Mouse (Mus musculus) liver, embryonic 11.5 days (tissue): ENCODE data around the gene Ppp4c. TPM values are rescaled to one million over a fixed set of nuclear protein-coding genes. Genes with fewer than 3 reads are reported as not detected.
A peak's percentile ranks its signal among the peaks of the same experiment; 100 is the strongest.

Source experiments
- ATAC-seq: fragments of 200-750 bp; cut with Nextera tagmentation; replicated peaks from 2 replicates; pipeline ENCODE4 v1.8.0; 2017; ENCODE audit warnings: moderate number of reproducible peaks, mild to moderate bottlenecking, moderate TSS enrichment, moderate library complexity; ENCODE audit not compliant: low FRiP score
- DNase-seq: peaks from one replicate; pipeline ENCODE4 v3.0.0-alpha.2; 2017; ENCODE audit warnings: low spot score
- H3K27ac ChIP-seq: fragments of 300-500 bp; sonication (generic); 2 replicates; pipeline ENCODE4 v1.5.1; 2014; ENCODE audit warnings: mild to moderate bottlenecking, low read depth, low read length, control low read depth
- H3K27me3 ChIP-seq: fragments of 300-500 bp; sonication (generic); replicated peaks from 2 replicates; pipeline ENCODE4 v1.6.1; 2014; ENCODE audit warnings: low read length, mixed read lengths; ENCODE audit not compliant: control insufficient read depth, insufficient read depth
- H3K36me3 ChIP-seq: fragments of 300-500 bp; sonication (generic); 2 replicates; pipeline ENCODE4 v1.6.1; 2014; ENCODE audit warnings: mild to moderate bottlenecking, low read length, moderate library complexity, mixed read lengths; ENCODE audit not compliant: control insufficient read depth, insufficient read depth
- H3K4me1 ChIP-seq: fragments of 300-500 bp; sonication (generic); replicated peaks from 2 replicates; pipeline ENCODE4 v1.6.1; 2014; ENCODE audit warnings: low read length, mixed read lengths; ENCODE audit not compliant: control insufficient read depth, insufficient read depth
- H3K4me2 ChIP-seq: fragments of 300-500 bp; sonication (generic); 2 replicates; pipeline ENCODE4 v1.6.1; 2014; ENCODE audit warnings: mild to moderate bottlenecking, control low read depth, moderate library complexity
- H3K4me3 ChIP-seq: fragments of 300-500 bp; sonication (generic); 2 replicates; pipeline ENCODE4 v1.5.1; 2014; ENCODE audit warnings: low read depth, low read length, control low read depth
- H3K9ac ChIP-seq: fragments of 300-500 bp; sonication (generic); 2 replicates; pipeline ENCODE4 v1.6.1; 2014; ENCODE audit warnings: low read depth, low read length, control low read depth
- H3K9me3 ChIP-seq: fragments of 300-500 bp; sonication (generic); 2 replicates; pipeline ENCODE4 v1.6.1; 2016; ENCODE audit warnings: low read length, inconsistent platforms, mixed read lengths; ENCODE audit not compliant: control insufficient read depth
- WGBS: fragments of 180-500 bp; shearing (Covaris S2); extraction: QIAGEN DNeasy Blood & Tissue Kit; methylation state at CpG from one replicate; pipeline ENCODE4 v1.1.7; 2014; 5-methylcytosine and 5-hydroxymethylcytosine counted together
- polyA plus RNA-seq: library from polyadenylated mRNA; unstranded; fragments of >200 nt; fragmentation: Nextera tagmentation; extraction: Ambion mirVana; gene quantifications from 2 replicates; pipeline ENCODE4 v1.2.1, GENCODE M21; 2014

Ppp4c gene
- polyA plus RNA-seq, 1 experiment from 2014 or later = 266 TPM

- H3K4me1 ChIP-seq = peaks cover 49% of the 10 kb centered on the region
- DNase-seq = peak; percentile 93
- H3K9me3 ChIP-seq = no peaks in the 10 kb centered on the region
- H3K27me3 ChIP-seq = no peaks in the 10 kb centered on the region
- under 1% methylated on average over 36 of the region's 36 CpGs for WGBS
- peak overlapping the region; percentile 97 for H3K4me3 ChIP-seq
- ATAC-seq = peak; percentile 93
- H3K4me2 ChIP-seq = peak overlapping the region; percentile 82
- H3K36me3 ChIP-seq = peaks cover 30% of the 10 kb centered on the region
- peak overlapping the region; percentile 97 for H3K9ac ChIP-seq
- H3K27ac ChIP-seq = peak overlapping the region; percentile 98
Measured at GRCm38 (mm10) chr7:126799050-126799467, 6.8 kb upstream of the Ppp4c start.

DNA sequence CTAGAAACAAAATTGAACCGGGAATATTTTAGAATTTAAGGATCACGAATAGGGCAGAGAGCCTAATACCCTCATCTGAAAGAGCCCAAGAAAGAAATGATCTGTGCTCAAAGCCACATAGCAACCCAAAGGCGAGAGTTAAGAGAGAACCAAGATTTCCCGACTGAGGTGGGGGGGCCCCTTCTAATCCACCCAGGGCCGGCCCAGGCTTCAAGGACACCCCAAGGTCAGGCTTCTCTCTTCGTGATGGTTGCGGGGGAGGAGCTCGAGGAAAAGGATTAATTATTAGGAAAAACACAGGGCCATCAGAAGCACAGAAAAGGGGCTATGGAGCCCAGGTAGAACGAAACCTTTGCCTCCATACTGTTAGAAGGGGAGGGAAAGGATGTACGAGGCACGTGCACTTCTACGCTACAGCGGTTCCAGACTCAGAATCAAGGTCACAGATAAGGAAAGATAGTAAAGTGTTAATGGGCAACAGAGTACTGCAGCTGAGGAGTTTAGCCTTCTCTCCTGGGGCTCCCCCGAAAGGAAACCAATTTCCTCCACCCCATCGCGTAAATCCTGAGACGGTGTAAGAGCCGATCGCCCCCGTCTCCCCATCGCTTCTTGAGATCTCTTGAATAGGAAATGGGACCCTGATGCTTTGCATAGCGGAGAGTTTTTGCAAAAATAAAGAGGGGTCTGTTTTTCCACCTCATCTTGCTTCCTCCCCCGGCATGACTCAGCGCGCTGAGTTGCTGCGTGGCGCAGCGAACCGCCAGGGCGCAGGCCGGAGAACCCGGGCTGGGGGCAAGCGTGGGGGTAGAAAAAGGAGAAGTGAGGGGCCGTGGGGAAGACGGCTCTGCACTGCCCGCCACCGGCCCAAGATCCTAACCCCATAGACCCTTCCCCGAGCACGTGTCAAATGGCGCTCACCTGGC is 6.1 kb upstream of the Ppp4c start:
- ATAC-seq = no peak
- Histone ChIP-seq H3K9me3 (no peaks in the 10 kb centered on the region), H3K27me3 (no peaks in the 10 kb centered on the region), H3K27ac (peak overlapping the region; percentile 98), H3K4me3 (peak overlapping the region; percentile 97), H3K4me1 (peaks cover 50% of the 10 kb centered on the region), H3K9ac (peak overlapping the region; percentile 97), H3K36me3 (peaks cover 30% of the 10 kb centered on the region), H3K4me2 (peak overlapping the region; percentile 82)
- no peak for DNase-seq
- 0% methylated on average over 40 of the region's 40 CpGs for WGBS

DNA sequence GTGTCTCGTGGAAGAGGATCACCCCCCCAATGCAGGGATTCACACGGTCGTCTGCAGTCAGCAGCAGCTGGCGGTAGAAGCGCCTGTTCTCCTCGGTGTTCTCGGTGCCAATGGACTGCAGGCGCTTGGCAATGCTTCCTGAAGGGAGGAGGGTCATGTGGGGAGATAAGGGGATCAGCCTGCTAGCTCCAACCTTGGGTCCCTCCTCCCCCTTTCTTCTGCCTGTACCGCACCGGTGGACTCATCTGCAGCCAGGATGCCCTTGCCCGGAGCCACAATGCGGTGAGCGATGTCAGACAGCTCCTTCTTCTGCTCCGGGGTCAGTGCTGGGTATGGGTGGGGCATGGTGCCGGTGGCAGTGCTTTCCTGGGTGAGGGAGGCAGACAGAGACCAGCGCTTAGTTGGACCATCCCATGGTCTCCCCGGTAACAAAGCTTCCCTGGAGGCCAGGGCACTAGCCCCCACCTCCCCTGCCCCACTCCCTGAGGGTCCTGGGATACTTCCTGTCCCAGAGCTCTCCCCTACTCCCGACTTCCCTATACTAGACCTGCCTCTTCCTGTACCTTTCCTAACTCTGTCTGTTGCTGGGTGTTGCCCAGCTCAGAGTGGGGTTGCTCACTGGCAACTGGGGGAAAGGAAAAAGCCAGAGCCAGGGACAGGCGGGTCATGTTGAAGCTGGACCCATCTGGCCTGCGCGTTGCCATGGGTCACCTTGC is 5.3 kb upstream of the Ppp4c start, which contains the start of gene Fam57b:
Fam57b (plus strand) TSS at position 258 of the 716 bp plus-strand sequence.
- Histone ChIP-seq H3K36me3 (peaks cover 30% of the 10 kb centered on the region), H3K4me1 (peaks cover 50% of the 10 kb centered on the region), H3K4me3 (peak within 1 kb of the TSS; percentile 97), H3K4me2 (peak within 1 kb of the TSS; percentile 82), H3K27ac (peak within 1 kb of the TSS; percentile 98), H3K27me3 (no peaks in the 10 kb centered on the region), H3K9ac (peak within 1 kb of the TSS; percentile 97), H3K9me3 (no peaks in the 10 kb centered on the region)
- ATAC-seq = no peak
- 21% methylated on average over 21 of the region's 21 CpGs for WGBS
- no peak for DNase-seq

DNA sequence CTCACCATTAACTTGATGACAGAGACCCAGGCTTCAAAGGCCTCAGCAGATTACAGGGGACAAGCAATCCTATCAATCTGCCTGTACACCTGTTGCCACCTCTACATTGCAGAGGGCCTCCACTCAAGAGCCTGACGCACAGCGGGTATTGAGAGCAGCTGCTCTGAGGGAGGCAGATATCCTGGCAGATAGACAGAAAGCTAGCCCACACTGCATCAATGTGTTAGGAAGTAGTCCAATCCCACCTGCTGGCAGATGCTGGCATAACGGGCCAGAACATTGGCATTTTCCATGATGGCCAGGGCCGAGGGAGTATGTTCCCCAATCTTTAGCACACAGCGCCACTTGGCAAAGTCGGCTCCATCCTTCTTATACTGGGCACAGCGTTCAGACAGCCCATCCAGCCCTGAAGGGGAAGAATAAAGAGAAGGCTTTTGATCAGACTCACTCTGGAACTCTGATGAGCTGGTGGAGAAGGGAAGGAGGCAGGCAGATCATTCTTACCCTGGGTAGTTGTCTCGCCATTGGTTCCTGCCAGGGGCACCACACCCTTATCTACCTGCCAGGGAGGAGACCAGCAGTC is 4.1 kb upstream of the Ppp4c start:
- no peaks in the 10 kb centered on the region for H3K27me3 ChIP-seq
- H3K9ac ChIP-seq = peak overlapping the region; percentile 97; the same call in 1 of the 2 replicates
- H3K27ac ChIP-seq = peak overlapping the region; percentile 98
- 79% methylated on average over 8 of the region's 8 CpGs for WGBS
- DNase-seq = no peak
- H3K36me3 ChIP-seq = peaks cover 30% of the 10 kb centered on the region
- no peak for ATAC-seq
- H3K4me3 ChIP-seq = peak overlapping the region; percentile 97
- peaks cover 51% of the 10 kb centered on the region for H3K4me1 ChIP-seq
- no peaks in the 10 kb centered on the region for H3K9me3 ChIP-seq
- peak overlapping the region; percentile 82 for H3K4me2 ChIP-seq

- peak overlapping the region; percentile 97 for H3K4me3 ChIP-seq
- DNase-seq (no peak), ATAC-seq (no peak)
- no peaks in the 10 kb centered on the region for H3K9me3 ChIP-seq
- peaks cover 53% of the 10 kb centered on the region for H3K4me1 ChIP-seq
- peak overlapping the region; percentile 82 for H3K4me2 ChIP-seq
- H3K9ac ChIP-seq = no peak overlapping the region
- H3K27me3 ChIP-seq = no peaks in the 10 kb centered on the region
- 88% methylated on average over 16 of the region's 16 CpGs for WGBS
- H3K36me3 ChIP-seq = peaks cover 30% of the 10 kb centered on the region
- peak overlapping the region; percentile 98 for H3K27ac ChIP-seq
Measured at GRCm38 (mm10) chr7:126795387-126796317, 3.4 kb upstream of the Ppp4c start.

DNA sequence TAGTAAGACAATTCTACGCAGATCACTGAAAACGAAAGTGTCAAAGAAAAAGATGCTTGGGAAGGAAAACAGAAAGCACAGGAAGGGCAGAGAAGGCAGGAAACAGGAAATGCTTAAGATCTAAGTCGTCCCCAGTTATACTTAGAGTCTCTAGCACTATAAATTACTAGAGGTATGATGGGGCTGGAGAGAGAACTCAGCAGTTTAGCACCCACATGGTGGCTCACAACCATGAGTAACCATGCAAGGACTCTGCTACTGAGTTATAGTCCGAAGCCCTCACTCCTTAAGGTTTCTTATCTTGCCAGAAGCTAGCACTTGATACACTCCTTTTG is 1.9 kb upstream of the Ppp4c start:
- Histone ChIP-seq H3K9me3 (no peaks in the 10 kb centered on the region), H3K4me3 (no peak overlapping the region), H3K4me1 (peaks cover 55% of the 10 kb centered on the region), H3K27me3 (no peaks in the 10 kb centered on the region), H3K4me2 (0 out of 2 replicates have a peak overlapping the region, but pooled peaks have one; percentile 21), H3K9ac (0 out of 2 replicates have a peak overlapping the region, but pooled peaks have one; percentile 34), H3K27ac (peak overlapping the region; percentile 38; the same call in 1 of the 2 replicates), H3K36me3 (peaks cover 41% of the 10 kb centered on the region)
- 54% methylated on average over 4 of the region's 4 CpGs for WGBS
- ATAC-seq (no peak), DNase-seq (no peak)

GRCm38 (mm10) chr7:126793456-126794270 is 1.4 kb upstream of the Ppp4c start:
- Histone ChIP-seq H3K27me3 (no peaks in the 10 kb centered on the region), H3K4me1 (peaks cover 55% of the 10 kb centered on the region)

More at GRCm38 (mm10) chr7:126793456-126794270, 1.4 kb upstream of the Ppp4c start:
- Histone ChIP-seq H3K9me3 (no peaks in the 10 kb centered on the region), H3K9ac (0 out of 2 replicates have a peak overlapping the region, but pooled peaks have one; percentile 34), H3K4me2 (peak overlapping the region; percentile 73; the same call in 1 of the 2 replicates), H3K27ac (peak overlapping the region; percentile 96), H3K36me3 (peaks cover 44% of the 10 kb centered on the region), H3K4me3 (no peak overlapping the region)
- DNase-seq (no peak), ATAC-seq (no peak)
- WGBS = 78% methylated on average over 4 of the region's 4 CpGs
